Mouse (Mus musculus): ENCODE results near the gene Rdh16f2. TPM values are rescaled to one million over a fixed set of nuclear protein-coding genes. Genes with fewer than 3 reads are reported as not detected.
"Not testable (repeated sequence)": the region's sequence is repeated elsewhere in the genome, so short reads cannot be mapped to it uniquely, and the experiment has no call there.

The Rdh16f2 gene
- total RNA-seq, 2 experiments from 2014 or later = not detected

GRCm38 (mm10) chr10:127888605-127889004, 22.3 kb downstream of the Rdh16f2 start, which contains the start of gene Rdh7:
TSS of gene Rdh7 (minus strand) at chr10:127888817.
- no peak for ATAC-seq (ENCODE audit: poor library complexity, severe bottlenecking)

DNA sequence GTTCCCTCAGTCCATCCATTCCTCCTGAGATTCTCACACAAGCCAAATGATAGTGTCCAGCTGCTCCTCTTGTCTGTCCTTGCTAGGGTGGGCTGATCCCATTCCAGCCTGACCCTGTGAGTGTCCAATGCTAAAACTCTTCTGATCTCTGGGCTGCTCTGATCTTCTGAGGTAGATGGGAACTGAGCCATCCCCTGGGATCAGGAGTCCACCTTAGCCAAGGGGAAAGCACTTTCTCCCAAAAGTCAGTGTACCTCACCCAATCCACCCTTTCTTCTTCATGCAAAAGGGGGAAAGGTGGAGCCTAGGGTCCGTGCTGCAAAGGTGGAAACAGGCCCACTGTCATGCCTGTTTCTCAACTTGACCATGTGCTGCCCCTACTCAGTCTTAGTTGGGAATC, 25.2 kb downstream of the Rdh16f2 start:
- ATAC-seq (ENCODE audit: poor library complexity, severe bottlenecking) = no peak

- ATAC-seq (ENCODE audit: poor library complexity, severe bottlenecking) = peak; percentile 78
Measured at GRCm38 (mm10) chr10:127893163-127894022, 27.1 kb downstream of the Rdh16f2 start.

DNA sequence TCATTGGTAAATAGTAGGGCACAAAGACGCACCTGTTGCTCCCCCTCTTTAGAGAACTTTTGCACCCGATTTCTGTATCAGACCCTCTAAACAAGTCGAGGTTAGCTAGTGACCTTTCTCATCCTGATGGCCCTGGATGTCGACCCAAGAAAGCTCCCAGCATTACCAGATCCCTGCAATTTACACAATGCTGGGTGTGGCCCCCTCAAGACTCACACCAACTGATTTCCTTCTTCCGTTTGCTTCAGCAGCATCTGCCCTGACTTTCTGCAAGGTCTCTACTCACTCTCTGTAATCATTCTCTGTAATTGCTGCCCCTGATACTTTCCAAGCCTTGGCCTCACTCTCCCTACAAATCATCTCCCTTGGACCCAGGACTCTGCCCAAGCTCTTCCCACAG, 30.4 kb downstream of the Rdh16f2 start:
- no peak for ATAC-seq (ENCODE audit: poor library complexity, severe bottlenecking)

- ATAC-seq (ENCODE audit: poor library complexity, severe bottlenecking) = no peak
Measured at GRCm38 (mm10) chr10:127897506-127897905, 31.2 kb downstream of the Rdh16f2 start.

- no peak for ATAC-seq (ENCODE audit: poor library complexity, severe bottlenecking)
Measured at GRCm38 (mm10) chr10:127898218-127898617, 31.9 kb downstream of the Rdh16f2 start, which contains the start of gene Sdr9c7. TSS of gene Sdr9c7 (plus strand) at chr10:127898518.

- no peak for ATAC-seq (ENCODE audit: poor library complexity, severe bottlenecking)
Measured at GRCm38 (mm10) chr10:127899783-127900182, 33.5 kb downstream of the Rdh16f2 start.

DNA sequence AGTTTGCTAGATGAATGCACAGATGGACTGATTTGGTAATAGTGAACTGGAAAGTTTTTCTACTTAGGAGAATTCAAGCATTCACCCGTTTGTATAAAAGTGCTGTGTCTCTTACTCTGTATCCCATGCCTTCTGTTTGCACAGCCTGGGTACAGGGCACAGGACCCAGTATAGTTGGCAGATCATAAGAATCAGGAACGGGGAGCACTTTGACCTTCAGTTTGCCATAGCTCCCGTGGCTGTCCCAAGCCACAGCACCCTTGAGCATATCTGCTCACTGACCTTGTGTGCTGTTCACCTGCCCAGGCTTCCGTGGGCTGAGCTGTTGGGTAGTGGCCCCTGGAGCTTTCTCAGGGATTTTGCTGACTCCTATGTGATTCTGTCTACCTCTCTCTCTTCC, 35.5 kb downstream of the Rdh16f2 start:
- ATAC-seq (ENCODE audit: poor library complexity, severe bottlenecking) = no peak

DNA sequence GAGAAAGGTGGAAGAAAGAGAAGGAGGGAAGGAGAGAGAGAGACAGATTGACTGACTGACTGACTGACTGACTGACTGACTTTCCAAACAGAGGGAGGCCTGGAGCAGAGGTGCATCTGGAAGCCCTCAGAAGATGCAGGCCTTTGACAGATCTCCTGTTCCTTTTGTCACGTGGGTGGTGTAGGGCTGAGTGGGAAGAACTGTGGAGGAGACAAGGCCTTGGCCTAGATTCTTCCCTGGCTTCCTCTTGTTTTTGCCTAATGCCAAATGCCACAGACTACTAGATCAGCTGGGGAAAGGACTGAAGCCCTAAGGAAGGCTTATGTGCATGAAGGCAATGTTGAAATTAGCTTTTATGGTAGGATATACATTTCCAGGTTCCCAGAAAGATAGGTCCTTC, 36.8 kb downstream of the Rdh16f2 start:
- no peak for ATAC-seq (ENCODE audit: poor library complexity, severe bottlenecking)

GRCm38 (mm10) chr10:127904718-127905446, 38.6 kb downstream of the Rdh16f2 start:
- no peak for ATAC-seq (ENCODE audit: poor library complexity, severe bottlenecking)

- ATAC-seq (ENCODE audit: poor library complexity, severe bottlenecking) = no peak
Measured at GRCm38 (mm10) chr10:127906138-127906537, 39.9 kb downstream of the Rdh16f2 start.

GRCm38 (mm10) chr10:127907386-127907951, 41.2 kb downstream of the Rdh16f2 start:
- ATAC-seq (ENCODE audit: poor library complexity, severe bottlenecking) = no peak

GRCm38 (mm10) chr10:127915578-127915977, 49.3 kb downstream of the Rdh16f2 start:
- no peak for ATAC-seq (ENCODE audit: poor library complexity, severe bottlenecking)

GRCm38 (mm10) chr10:127917183-127917582, 50.9 kb downstream of the Rdh16f2 start:
- not testable (repeated sequence) for ATAC-seq (ENCODE audit: poor library complexity, severe bottlenecking)

- no peak for ATAC-seq (ENCODE audit: poor library complexity, severe bottlenecking)
Measured at GRCm38 (mm10) chr10:127917651-127918050, 51.4 kb downstream of the Rdh16f2 start.

GRCm38 (mm10) chr10:127922241-127922640, 56.0 kb downstream of the Rdh16f2 start:
- ATAC-seq (ENCODE audit: poor library complexity, severe bottlenecking) = no peak

DNA sequence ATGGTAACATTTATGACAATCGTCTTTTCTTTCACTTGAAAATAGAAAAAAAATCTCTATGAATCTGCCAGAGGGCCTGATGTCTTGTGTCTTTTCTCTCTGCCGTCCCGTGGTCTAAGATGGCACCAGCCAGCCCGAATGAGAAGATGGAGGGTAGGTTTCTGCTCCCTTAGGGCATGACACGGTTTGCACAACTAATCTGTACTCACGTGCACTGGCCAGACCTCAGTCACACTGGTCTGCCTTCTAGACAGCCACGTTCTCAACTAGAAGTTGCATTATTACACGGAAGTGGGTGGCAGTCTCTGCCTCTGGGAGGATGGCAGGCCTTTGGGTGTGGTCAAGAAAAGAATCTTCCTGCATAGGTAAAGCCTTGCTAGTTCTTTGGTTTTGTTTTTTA, 56.8 kb downstream of the Rdh16f2 start:
- no peak for ATAC-seq (ENCODE audit: poor library complexity, severe bottlenecking)

DNA sequence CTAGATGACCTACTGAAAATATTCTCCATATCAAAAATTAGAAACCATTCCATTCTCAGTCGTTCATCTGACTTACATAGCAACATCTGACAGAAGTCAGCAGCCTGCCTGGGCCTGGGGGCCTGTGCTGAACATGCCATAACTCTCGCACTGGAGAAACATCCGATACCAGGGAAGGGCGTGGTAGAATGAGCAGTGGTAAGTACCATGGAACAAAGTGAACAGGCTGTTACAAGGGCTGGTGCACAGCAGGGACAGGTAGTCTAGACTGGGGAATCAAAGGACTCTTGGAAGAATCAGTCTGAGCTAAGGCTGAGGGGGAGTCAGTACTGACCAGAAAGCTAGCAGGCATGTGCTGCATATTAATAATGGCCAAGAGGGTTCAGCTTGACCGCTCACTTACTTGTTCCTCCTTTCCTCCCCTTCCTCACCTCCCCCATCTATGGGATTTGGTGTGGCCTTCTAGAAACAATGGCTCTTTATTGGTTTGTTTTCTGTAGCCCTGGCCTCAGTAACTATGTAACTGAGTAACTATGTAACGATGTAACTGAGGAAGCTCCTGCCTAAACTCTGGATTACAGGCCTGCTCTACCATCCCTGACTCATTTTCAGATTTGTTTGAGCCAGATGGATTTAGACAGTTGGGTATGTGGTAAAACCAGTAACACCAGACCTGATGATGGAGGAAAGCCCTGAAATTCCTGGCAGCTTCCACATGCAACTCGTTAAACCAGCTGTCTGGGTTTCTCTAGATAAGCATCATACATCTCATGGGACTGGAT, 58.5 kb downstream of the Rdh16f2 start:
- no peak for ATAC-seq (ENCODE audit: poor library complexity, severe bottlenecking)
